Mouse (Mus musculus) neural tube, embryonic 11.5 days (tissue): ENCODE results near the gene Acaca. TPM values are rescaled to one million over a fixed set of nuclear protein-coding genes. Genes with fewer than 3 reads are reported as not detected.

Experiments
- ATAC-seq: fragments of 200-750 bp; cut with Nextera tagmentation; 2 replicates; pipeline ENCODE4 v1.8.0; 2017; ENCODE audit warnings: moderate number of reproducible peaks, mild to moderate bottlenecking, moderate TSS enrichment, moderate library complexity; ENCODE audit not compliant: insufficient read depth, low FRiP score, low TSS enrichment
- DNase-seq: peaks from one replicate; pipeline ENCODE4 v3.0.0-alpha.2; 2015; ENCODE audit warnings: low spot score
- H3K27ac ChIP-seq: fragments of 300-500 bp; sonication (generic); 2 replicates; pipeline ENCODE4 v1.5.1; 2014; ENCODE audit warnings: low read depth, mild to moderate bottlenecking, low read length
- H3K27me3 ChIP-seq: fragments of 300-500 bp; sonication (generic); 2 replicates; pipeline ENCODE4 v1.6.1; 2014; ENCODE audit warnings: mild to moderate bottlenecking, low read length, mixed read lengths; ENCODE audit not compliant: control insufficient read depth, insufficient read depth
- H3K36me3 ChIP-seq: fragments of 300-500 bp; sonication (generic); 2 replicates; pipeline ENCODE4 v1.6.1; 2014; ENCODE audit warnings: mild to moderate bottlenecking, low read length, moderate library complexity, mixed read lengths; ENCODE audit not compliant: control insufficient read depth, insufficient read depth
- H3K4me1 ChIP-seq: fragments of 300-500 bp; sonication (generic); 2 replicates; pipeline ENCODE4 v1.6.1; 2014; ENCODE audit warnings: low read length, mixed read lengths; ENCODE audit not compliant: control insufficient read depth, insufficient read depth
- H3K4me2 ChIP-seq: fragments of 300-500 bp; sonication (generic); 2 replicates; pipeline ENCODE4 v1.6.1; 2014; ENCODE audit warnings: low read depth, mild to moderate bottlenecking, moderate library complexity
- H3K4me3 ChIP-seq: fragments of 300-500 bp; sonication (generic); 2 replicates; pipeline ENCODE4 v1.5.1; 2014; ENCODE audit warnings: low read depth, low read length
- H3K9ac ChIP-seq: fragments of 300-500 bp; sonication (generic); 2 replicates; pipeline ENCODE4 v1.6.1; 2014; ENCODE audit warnings: mild to moderate bottlenecking, low read length
- H3K9me3 ChIP-seq: fragments of 300-500 bp; sonication (generic); 2 replicates; pipeline ENCODE4 v1.6.1; 2016; ENCODE audit warnings: low read length; ENCODE audit not compliant: control insufficient read depth
- WGBS: fragments of 180-500 bp; shearing (Covaris S2); extraction: QIAGEN DNeasy Blood & Tissue Kit; methylation state at CpG from one replicate; pipeline ENCODE4 v1.1.7; 2014; 5-methylcytosine and 5-hydroxymethylcytosine counted together
- polyA plus RNA-seq: library from polyadenylated mRNA; unstranded; fragments of >200 nt; fragmentation: Nextera tagmentation; extraction: Ambion mirVana; gene quantifications from 2 replicates; pipeline ENCODE4 v1.2.1, GENCODE M21; 2014

Gene Acaca
- polyA plus RNA-seq, 1 experiment from 2014 or later, result 29.4 TPM

DNA sequence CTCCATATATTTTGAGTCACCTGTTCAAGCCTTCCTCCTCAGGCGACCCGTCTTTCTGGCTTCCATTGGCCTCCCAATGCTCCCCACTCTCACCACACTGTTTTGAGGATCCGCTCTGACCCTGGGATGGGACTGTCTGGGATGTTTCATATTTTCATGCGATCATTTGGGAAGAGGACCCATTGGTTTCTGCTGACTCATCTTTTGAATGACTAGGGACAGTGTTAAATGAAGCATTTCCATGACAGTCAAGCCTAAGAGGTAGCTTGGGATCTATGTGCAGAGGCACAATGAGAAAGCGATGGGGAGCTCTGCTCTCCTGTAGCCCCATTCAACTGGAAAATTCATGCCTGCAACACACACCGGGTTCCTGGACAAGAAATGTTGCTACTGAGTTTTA, 291.3 kb downstream of the Acaca start:
- WGBS, result 91% methylated on average over 6 of the region's 6 CpGs
- H3K27me3 ChIP-seq, result no peaks in the 10 kb centered on the region
- H3K4me2 ChIP-seq, result no peak overlapping the region
- H3K4me1 ChIP-seq, result no peaks in the 10 kb centered on the region
- DNase-seq, result no peak
- no peaks in the 10 kb centered on the region for H3K36me3 ChIP-seq
- no peak overlapping the region for H3K27ac ChIP-seq
- ATAC-seq, result no peak
- no peak overlapping the region for H3K9ac ChIP-seq
- no peaks in the 10 kb centered on the region for H3K9me3 ChIP-seq
- no peak overlapping the region for H3K4me3 ChIP-seq

GRCm38 (mm10) chr11:84425736-84426632, 296.5 kb downstream of the Acaca start:
- Histone ChIP-seq H3K27me3 (no peaks in the 10 kb centered on the region), H3K4me2 (no peak overlapping the region), H3K9ac (no peak overlapping the region), H3K4me3 (no peak overlapping the region), H3K4me1 (0 out of 2 replicates have a peak, but pooled peaks cover 2% of the 10 kb centered on the region), H3K27ac (no peak overlapping the region), H3K9me3 (no peaks in the 10 kb centered on the region), H3K36me3 (no peaks in the 10 kb centered on the region)
- DNase-seq (no peak), ATAC-seq (no peak)
- WGBS, result 71% methylated on average over 13 of the region's 13 CpGs

GRCm38 (mm10) chr11:84426633-84426998, 297.1 kb downstream of the Acaca start:
- Histone ChIP-seq H3K4me1 (0 out of 2 replicates have a peak, but pooled peaks cover 2% of the 10 kb centered on the region), H3K27me3 (no peaks in the 10 kb centered on the region), H3K4me3 (no peak overlapping the region), H3K9ac (no peak overlapping the region), H3K27ac (no peak overlapping the region), H3K36me3 (no peaks in the 10 kb centered on the region), H3K4me2 (no peak overlapping the region), H3K9me3 (no peaks in the 10 kb centered on the region)
- 93% methylated on average over 5 of the region's 5 CpGs for WGBS
- DNase-seq (no peak), ATAC-seq (no peak)

DNA sequence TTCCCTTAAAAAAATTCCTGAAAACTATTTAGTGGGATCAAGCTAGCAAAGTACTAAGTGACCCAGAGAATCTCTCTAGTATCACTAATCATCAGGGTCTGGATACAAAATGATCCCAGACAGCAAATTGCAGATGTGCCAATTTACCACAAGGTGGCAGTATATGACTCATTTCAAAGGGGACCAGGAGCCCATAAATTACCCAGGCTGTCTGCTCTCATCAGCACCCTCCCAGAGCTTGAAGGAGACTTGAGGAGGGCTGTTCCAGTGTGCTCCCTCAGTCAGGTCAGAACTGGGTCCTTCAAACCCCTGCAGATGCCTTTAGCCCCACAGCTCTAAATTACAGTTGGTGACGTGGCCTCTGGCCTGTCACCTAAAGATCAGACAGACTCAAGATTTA, 300.1 kb downstream of the Acaca start:
- no peaks in the 10 kb centered on the region for H3K27me3 ChIP-seq
- H3K4me2 ChIP-seq, result no peak overlapping the region
- DNase-seq (peak; percentile 71), ATAC-seq (0 out of 2 replicates have a peak, but pooled peaks have one; percentile 38)
- no peak overlapping the region for H3K9ac ChIP-seq
- H3K36me3 ChIP-seq, result no peaks in the 10 kb centered on the region
- H3K27ac ChIP-seq, result no peak overlapping the region
- no peaks in the 10 kb centered on the region for H3K9me3 ChIP-seq
- 17% methylated on average over 1 of the region's 1 CpGs for WGBS
- no peak overlapping the region for H3K4me3 ChIP-seq
- H3K4me1 ChIP-seq, result 0 out of 2 replicates have a peak, but pooled peaks cover 2% of the 10 kb centered on the region

DNA sequence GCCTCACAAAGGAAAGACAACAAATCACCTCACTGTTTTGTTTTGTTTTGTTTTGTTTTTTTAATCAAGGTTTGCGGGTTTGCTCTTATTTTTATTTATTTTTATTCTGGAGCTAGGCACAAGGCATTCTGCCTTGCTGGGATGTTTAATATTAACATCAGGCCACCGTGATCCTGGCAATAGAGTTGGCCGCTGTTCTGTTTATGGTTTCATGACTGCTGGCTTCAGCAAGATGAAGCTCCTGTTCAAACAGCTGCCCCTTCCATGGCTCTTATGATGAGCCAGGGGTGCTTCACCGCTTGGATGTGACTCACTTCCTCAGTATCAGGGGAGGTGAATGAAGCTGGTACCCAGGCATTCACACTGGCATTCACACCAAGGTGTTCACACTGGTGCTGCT, 300.9 kb downstream of the Acaca start:
- DNase-seq, result no peak
- Histone ChIP-seq H3K36me3 (no peaks in the 10 kb centered on the region), H3K9ac (no peak overlapping the region), H3K27ac (no peak overlapping the region), H3K4me3 (no peak overlapping the region), H3K9me3 (no peaks in the 10 kb centered on the region), H3K4me2 (no peak overlapping the region), H3K27me3 (no peaks in the 10 kb centered on the region), H3K4me1 (0 out of 2 replicates have a peak, but pooled peaks cover 2% of the 10 kb centered on the region)
- 75% methylated on average over 4 of the region's 4 CpGs for WGBS
- no peak for ATAC-seq

DNA sequence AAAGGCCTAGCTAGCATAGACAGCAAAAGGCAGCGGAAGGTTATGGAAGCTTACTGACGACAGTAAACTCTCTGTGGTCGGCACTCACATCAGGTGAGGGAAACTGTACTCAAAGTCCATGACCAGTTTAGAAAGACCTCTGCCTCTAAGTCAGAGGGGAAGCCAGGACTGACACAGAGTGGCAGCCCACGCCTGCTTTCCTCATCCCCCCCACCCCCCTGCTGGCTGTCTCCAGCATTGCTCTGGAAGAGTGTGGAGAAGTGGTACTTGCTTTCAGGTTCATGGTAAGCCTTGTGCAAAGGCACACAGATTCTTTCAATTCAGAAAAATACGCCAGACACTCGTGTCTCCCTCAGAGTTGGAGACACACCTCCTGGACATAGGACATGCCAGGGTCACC, 305.4 kb downstream of the Acaca start:
- Histone ChIP-seq H3K36me3 (no peaks in the 10 kb centered on the region), H3K4me2 (no peak overlapping the region), H3K9ac (no peak overlapping the region), H3K27ac (no peak overlapping the region), H3K4me3 (no peak overlapping the region), H3K27me3 (no peaks in the 10 kb centered on the region), H3K4me1 (no peaks in the 10 kb centered on the region), H3K9me3 (no peaks in the 10 kb centered on the region)
- ATAC-seq, result no peak
- no peak for DNase-seq
- 72% methylated on average over 6 of the region's 6 CpGs for WGBS

DNA sequence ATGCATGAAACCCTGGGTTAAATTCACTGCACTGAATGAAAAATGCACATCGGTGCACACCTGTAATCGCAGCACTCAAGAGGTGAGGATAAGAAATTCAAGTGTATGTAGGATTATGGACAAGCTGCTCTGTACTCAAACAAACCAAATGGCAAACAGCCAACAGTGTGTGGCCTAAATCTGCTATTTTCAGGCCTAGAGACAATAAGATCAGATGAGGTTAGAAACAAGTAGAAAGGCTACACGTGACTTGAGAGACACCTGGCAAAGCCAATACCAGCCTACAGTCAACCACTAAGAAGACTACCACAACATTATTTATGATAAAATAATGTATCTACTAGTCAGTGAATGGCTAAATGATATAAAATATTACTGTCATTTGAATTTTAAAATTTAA, 310.9 kb downstream of the Acaca start:
- Histone ChIP-seq H3K27ac (no peak overlapping the region), H3K4me2 (no peak overlapping the region), H3K9ac (no peak overlapping the region), H3K27me3 (no peaks in the 10 kb centered on the region), H3K36me3 (no peaks in the 10 kb centered on the region; the same call in 1 of the 2 replicates), H3K4me1 (no peaks in the 10 kb centered on the region), H3K9me3 (no peaks in the 10 kb centered on the region), H3K4me3 (no peak overlapping the region)
- ATAC-seq (no peak), DNase-seq (no peak)
- 95% methylated on average over 3 of the region's 3 CpGs for WGBS

DNA sequence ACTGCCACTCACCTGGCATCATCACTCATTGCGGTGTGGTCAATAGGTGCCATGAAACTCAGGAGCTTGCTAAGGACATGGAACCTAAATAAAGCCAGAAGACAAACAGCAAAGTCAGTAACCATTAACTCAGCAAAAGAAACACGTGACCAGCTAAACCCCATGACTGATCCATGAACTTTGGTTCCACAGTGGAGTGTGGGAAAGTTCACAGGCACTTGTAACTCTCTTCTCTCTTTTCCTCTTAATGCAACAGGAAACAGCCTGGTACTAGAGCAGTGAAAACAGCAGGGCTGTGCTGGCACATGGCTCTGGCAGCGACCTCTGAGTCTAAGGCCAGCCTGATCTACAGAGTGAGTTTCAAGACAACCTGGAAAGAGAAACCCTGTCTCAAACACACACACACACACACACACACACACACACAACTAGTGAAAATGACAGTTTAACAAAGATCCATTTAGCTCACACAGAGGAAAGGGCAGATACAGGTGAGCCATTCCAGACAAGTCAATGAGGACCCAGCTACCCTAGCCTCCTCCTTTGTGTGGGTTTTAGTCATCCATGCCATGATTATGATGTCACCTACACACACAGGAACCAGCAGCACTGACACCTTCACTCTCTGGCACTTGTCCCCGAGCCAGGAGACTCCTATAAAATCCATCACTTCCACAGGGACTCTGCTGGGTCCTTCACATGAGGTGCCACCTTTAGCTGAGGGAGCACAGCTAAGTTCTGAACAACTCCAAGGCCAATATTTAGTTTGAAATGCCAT, 313.3 kb downstream of the Acaca start:
- WGBS, result 91% methylated on average over 4 of the region's 4 CpGs
- Histone ChIP-seq H3K9me3 (no peaks in the 10 kb centered on the region), H3K27ac (no peak overlapping the region), H3K9ac (no peak overlapping the region), H3K36me3 (no peaks in the 10 kb centered on the region; the same call in 1 of the 2 replicates), H3K4me2 (no peak overlapping the region), H3K27me3 (no peaks in the 10 kb centered on the region), H3K4me1 (no peaks in the 10 kb centered on the region), H3K4me3 (no peak overlapping the region)
- ATAC-seq (no peak), DNase-seq (no peak)
